Mouse (Mus musculus): ENCODE measurements around the gene Rapgef4.

DNA sequence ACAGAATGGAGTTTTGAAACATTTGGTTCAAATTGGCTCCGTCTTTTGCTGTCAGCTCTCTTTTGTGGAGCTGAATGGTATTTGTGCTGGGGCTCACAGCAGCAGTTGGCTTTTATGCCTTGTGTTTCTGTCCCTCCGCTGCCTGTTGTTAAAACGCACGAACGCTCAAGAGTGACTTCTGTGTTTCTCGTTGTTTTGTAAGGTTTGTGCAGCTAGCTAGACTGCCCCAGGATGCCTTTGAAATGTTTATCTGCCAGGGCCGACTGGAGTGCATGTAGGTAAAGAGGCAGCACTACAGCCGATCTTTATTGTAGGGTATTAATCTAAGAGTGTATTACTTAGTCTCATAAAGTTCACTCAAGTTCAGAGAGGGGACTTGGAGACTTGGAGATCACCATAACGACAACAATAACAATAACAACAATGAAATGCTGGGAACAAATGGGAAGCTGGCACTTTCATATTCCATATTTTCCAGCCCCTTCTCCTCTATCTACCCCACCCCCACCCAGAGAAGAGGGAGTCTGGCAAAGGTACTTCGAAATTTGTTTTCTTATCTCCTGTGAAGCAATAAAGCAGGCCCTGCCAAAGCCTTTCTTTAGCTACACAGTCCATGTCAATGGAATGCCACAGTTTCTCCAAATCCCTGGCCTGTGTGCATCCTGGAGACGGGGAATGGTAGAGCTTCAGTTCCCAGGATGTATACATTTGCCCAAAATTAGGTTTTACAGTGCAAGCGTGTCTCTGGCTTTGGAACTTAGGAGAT, 262.1 kb downstream of the Rapgef4 start:
- TF ChIP-seq CTCF (IDR thresholded peaks at IDR 0.05; ENCODE audit: control insufficient read depth, insufficient read depth, insufficient read length) (no peak), USF1 (IDR thresholded peaks at IDR 0.05; ENCODE audit: low read depth) (no peak), MYOD1 (IDR thresholded peaks at IDR 0.05; ENCODE audit: control insufficient read depth, insufficient read length, low read depth) (no peak), MAX (IDR thresholded peaks at IDR 0.05) (no peak), CEBPB (IDR thresholded peaks at IDR 0.05; ENCODE audit: low read depth) (no peak), FOSL1 (IDR thresholded peaks at IDR 0.05; ENCODE audit: insufficient read depth, low read length, poor library complexity, severe bottlenecking) (no peak)
